Mouse (Mus musculus) midbrain, embryonic 16.5 days (tissue): Measurements from ENCODE around the gene Krtap5-5. TPM values are rescaled to one million over a fixed set of nuclear protein-coding genes. Genes with fewer than 3 reads are reported as not detected.

Source experiments
- ATAC-seq: fragments of 200-750 bp; cut with Nextera tagmentation; 2 replicates; pipeline ENCODE4 v1.8.0; 2017; ENCODE audit warnings: moderate TSS enrichment
- H3K27ac ChIP-seq: fragments of 300-500 bp; sonication (generic); 2 replicates; pipeline ENCODE4 v1.5.1; 2014; ENCODE audit warnings: mild to moderate bottlenecking, low read length, mixed read lengths
- H3K27me3 ChIP-seq: fragments of 300-500 bp; sonication (generic); 2 replicates; pipeline ENCODE4 v1.6.1; 2014; ENCODE audit warnings: low read depth, low read length, mixed read lengths; ENCODE audit not compliant: control insufficient read depth, insufficient read depth
- H3K36me3 ChIP-seq: fragments of 300-500 bp; sonication (generic); 2 replicates; pipeline ENCODE4 v1.6.1; 2014; ENCODE audit warnings: mild to moderate bottlenecking, low read length, moderate library complexity, mixed read lengths; ENCODE audit not compliant: control insufficient read depth, insufficient read depth
- H3K4me1 ChIP-seq: fragments of 300-500 bp; sonication (generic); 2 replicates; pipeline ENCODE4 v1.6.1; 2014; ENCODE audit warnings: mild to moderate bottlenecking, low read length, mixed read lengths; ENCODE audit not compliant: control insufficient read depth, insufficient read depth
- H3K4me2 ChIP-seq: fragments of 300-500 bp; sonication (generic); 2 replicates; pipeline ENCODE4 v1.6.1; 2014; ENCODE audit warnings: mild to moderate bottlenecking, low read length, mixed read lengths
- H3K4me3 ChIP-seq: fragments of 300-500 bp; sonication (generic); 2 replicates; pipeline ENCODE4 v1.5.1; 2014; ENCODE audit warnings: low read depth, mild to moderate bottlenecking, low read length, moderate library complexity, mixed read lengths
- H3K9ac ChIP-seq: fragments of 300-500 bp; sonication (generic); 2 replicates; pipeline ENCODE4 v1.6.1; 2014; ENCODE audit warnings: low read depth, low read length, mixed read lengths
- H3K9me3 ChIP-seq: fragments of 300-500 bp; sonication (generic); replicated peaks from 2 replicates; pipeline ENCODE4 v1.6.1; 2014; ENCODE audit warnings: mild to moderate bottlenecking, low read length, mixed read lengths; ENCODE audit not compliant: control insufficient read depth, poor library complexity, severe bottlenecking
- WGBS: fragments of 180-500 bp; shearing (Covaris S2); extraction: QIAGEN DNeasy Blood & Tissue Kit; methylation state at CpG from one replicate; pipeline ENCODE4 v1.1.7; 2014; 5-methylcytosine and 5-hydroxymethylcytosine counted together
- polyA plus RNA-seq: library from polyadenylated mRNA; unstranded; fragments of >200 nt; fragmentation: Nextera tagmentation; extraction: Ambion mirVana; gene quantifications from 2 replicates; pipeline ENCODE4 v1.2.1, GENCODE M21; 2015

The Krtap5-5 gene
- polyA plus RNA-seq, 1 experiment from 2014 or later: not detected

DNA sequence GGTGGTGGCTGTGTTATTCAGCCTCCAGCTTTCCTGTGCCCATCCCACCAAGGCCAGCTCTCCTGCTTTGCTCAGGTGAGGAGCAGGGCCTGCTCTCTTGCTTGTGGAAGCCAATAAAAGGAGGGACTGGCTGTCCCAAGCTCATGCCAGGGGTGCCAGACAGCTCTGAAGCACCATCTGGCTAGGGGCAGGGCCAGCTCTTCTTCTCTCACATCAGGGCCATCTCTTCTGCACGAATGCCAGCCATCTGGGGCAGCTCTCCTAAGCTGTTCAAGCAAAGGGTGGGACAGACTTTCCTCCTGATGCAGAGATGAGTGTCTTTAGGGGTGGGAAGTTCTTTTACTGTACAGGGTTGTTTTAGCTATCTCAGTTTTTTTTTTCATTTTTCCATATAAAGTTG, 48.8 kb downstream of the Krtap5-5 start:
- H3K4me3 ChIP-seq: no peak overlapping the region

More for the DNA sequence above, 48.8 kb downstream of the Krtap5-5 start:
- WGBS: 50% methylated on average over 1 of the region's 1 CpGs
- Histone ChIP-seq H3K9me3 (no peaks in the 10 kb centered on the region), H3K9ac (no peak overlapping the region), H3K4me2 (no peak overlapping the region), H3K27me3 (no peaks in the 10 kb centered on the region), H3K4me1 (no peaks in the 10 kb centered on the region), H3K27ac (no peak overlapping the region), H3K36me3 (no peaks in the 10 kb centered on the region)
- no peak for ATAC-seq

Other genes starting within 250 kb of the Krtap5-5 start
- gene Mob2, start 168.9 kb downstream of the Krtap5-5 start, polyA plus RNA-seq: 47.5 and 50.3 TPM in 2 replicates
- 113 and 128 TPM in 2 replicates for gene Dusp8, start 134.1 kb downstream of the Krtap5-5 start, polyA plus RNA-seq
- gene Gm45618, start 109.2 kb downstream of the Krtap5-5 start, polyA plus RNA-seq: 0.30 TPM in 1 of 2 replicates, not detected in the other
- gene Gm39115, start 93.9 kb downstream of the Krtap5-5 start, polyA plus RNA-seq: not detected in 2 replicates
- not detected in 2 replicates for gene Gm45337, start 85.4 kb downstream of the Krtap5-5 start, polyA plus RNA-seq
- not detected in 2 replicates for gene Gm29735, start 72.9 kb downstream of the Krtap5-5 start, polyA plus RNA-seq
- gene Gm4553, start 64.2 kb downstream of the Krtap5-5 start, polyA plus RNA-seq: not detected in 2 replicates
- gene Krtap5-2, start 54.0 kb downstream of the Krtap5-5 start, polyA plus RNA-seq: not detected in 2 replicates
- gene Gm10153, start 39.6 kb downstream of the Krtap5-5 start, polyA plus RNA-seq: not detected in 2 replicates
- not detected in 2 replicates for gene Krtap5-3, start 28.6 kb downstream of the Krtap5-5 start, polyA plus RNA-seq
- gene Gm7579, start 18.1 kb downstream of the Krtap5-5 start, polyA plus RNA-seq: not detected in 2 replicates
- gene Gm40460, start 11.1 kb upstream of the Krtap5-5 start, polyA plus RNA-seq: not detected in 2 replicates
- gene Gm2431, start 28.4 kb upstream of the Krtap5-5 start, polyA plus RNA-seq: not detected in 2 replicates
- not detected in 2 replicates for gene Gm4559, start 44.4 kb upstream of the Krtap5-5 start, polyA plus RNA-seq
- gene Krtap5-1, start 67.1 kb upstream of the Krtap5-5 start, polyA plus RNA-seq: not detected in 2 replicates
- not detected in 2 replicates for gene Krtap5-4, start 73.6 kb upstream of the Krtap5-5 start, polyA plus RNA-seq
- gene Ifitm10, start 143.8 kb upstream of the Krtap5-5 start, polyA plus RNA-seq: 11.3 and 14.1 TPM in 2 replicates
- gene Gm49369, start 152.7 kb upstream of the Krtap5-5 start, polyA plus RNA-seq: 2.5 and 3.4 TPM in 2 replicates
- 243 and 289 TPM in 2 replicates for gene Ctsd, start 158.1 kb upstream of the Krtap5-5 start, polyA plus RNA-seq
- gene Syt8, start 204.9 kb upstream of the Krtap5-5 start, polyA plus RNA-seq: not detected in 2 replicates
- 0.51 and 0.78 TPM in 2 replicates for gene Tnni2, start 211.8 kb upstream of the Krtap5-5 start, polyA plus RNA-seq
- gene Lsp1, start 230.8 kb upstream of the Krtap5-5 start, polyA plus RNA-seq: 4.8 and 5.1 TPM in 2 replicates